Mouse (Mus musculus) thymus, postnatal 10 days (tissue): ENCODE measurements around the gene Nbas.

Source experiments
- DNase-seq, 2 experiments: peaks; one replicate each; pipeline ENCODE4 v3.0.0; 2021; ENCODE audit warnings: low spot score in 2 of 2

The Nbas gene

DNA sequence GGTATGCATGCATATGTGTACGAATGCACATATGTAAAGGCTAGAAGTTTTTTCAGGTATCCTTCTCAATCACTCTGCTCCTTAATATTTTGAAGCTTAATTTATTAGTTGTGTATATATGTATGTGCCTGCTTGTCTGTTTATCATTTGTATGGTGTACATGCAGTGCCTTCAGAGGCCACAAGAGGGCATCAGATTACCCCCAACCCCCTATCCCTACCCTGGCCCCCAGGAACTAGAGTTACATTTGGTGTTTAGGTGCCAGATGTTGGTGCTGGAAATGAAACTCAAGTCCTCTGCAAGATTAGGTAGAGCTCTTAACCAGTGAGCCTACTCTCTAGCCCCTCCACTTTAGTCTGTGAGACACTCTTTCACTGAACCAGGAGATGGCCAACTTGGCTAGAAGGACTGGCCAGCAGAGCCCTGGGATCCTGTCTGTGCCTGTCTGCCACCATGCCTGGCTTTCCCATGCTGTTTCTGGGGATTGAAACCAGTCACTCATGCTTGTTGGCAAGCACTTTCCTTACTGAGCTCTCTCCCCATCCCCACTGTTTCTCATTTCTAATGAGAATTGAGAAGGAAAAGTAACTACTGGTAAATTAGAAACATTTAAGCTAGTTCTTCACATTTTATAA, 263.9 kb downstream of the Nbas start:
- peak in 1 of 2 experiments; percentile 11 for DNase-seq

DNA sequence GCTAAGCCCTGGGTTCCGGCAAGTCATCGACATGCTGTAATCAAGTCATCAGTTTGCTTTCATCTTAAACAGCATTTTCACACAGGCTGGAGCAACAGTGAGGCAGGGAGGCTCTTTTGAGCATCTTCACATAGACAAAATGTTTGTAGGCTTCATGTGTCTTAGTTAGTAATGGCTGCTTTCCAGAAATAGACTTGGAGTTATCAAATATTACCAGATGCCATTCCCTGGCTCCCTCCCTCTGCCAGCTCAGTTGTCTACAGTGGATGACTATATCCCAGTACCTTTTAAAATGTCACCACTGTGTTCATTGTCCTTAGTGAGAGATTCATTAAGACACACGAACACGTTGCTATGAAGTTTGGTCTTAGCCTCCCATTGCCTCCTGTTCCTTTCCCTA, 270.2 kb downstream of the Nbas start:
- DNase-seq = no peak

GRCm38 (mm10) chr12:13543806-13544205, 274.9 kb downstream of the Nbas start:
- no peak for DNase-seq

DNA sequence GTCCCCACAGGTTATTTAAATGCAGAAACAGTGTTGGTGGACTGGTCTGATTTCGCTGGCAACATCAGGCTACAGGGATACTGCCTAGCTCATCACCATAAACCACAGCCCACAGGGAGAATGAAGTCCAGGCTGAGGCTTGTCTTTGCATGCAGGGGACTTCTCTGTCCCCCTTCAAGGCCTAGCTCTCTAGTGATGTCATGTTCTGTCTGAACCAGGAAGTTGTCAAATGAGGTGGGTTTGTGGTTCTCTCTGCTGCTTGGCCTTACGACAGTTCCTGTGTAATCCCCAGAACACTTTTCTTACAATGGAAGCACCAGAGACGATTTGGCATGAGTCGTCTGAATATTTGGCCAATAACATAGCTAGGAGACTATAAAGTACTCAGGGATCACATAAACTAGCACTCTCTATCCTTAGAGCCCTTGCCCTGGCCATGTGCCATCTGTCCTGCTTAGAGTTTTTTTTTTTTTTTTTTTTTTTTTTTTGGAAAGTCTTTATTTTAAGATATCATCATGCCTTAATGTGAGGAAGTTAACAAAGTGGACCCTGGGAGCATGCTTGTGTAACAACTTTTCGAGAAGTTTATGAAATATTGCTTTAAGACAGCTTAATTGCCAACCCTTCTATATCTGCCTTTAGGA, 294.8 kb downstream of the Nbas start:
- no peak for DNase-seq

DNA sequence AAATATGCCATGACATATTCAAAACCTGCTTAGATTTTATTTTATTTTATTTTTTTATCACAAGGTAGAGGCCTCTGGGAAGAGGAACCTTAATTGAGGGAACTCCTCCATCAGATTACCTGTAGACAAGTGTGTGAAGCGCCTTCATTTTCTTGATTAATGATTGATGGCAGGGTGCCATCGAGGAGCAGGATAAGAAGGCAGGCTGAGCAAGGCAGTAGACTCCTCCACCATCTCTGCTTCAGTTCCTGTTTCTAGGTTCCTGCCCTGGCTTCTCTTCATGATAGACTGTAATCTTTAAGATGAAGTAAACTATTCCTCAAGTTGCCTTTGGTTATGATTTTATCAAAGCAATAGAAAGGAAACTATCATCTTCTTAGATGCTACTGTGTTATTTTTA, 295.4 kb downstream of the Nbas start:
- no peak for DNase-seq

- DNase-seq = no peak
These were observed 297.5 kb downstream of the Nbas start for GRCm38 (mm10) chr12:13566421-13566820.

DNA sequence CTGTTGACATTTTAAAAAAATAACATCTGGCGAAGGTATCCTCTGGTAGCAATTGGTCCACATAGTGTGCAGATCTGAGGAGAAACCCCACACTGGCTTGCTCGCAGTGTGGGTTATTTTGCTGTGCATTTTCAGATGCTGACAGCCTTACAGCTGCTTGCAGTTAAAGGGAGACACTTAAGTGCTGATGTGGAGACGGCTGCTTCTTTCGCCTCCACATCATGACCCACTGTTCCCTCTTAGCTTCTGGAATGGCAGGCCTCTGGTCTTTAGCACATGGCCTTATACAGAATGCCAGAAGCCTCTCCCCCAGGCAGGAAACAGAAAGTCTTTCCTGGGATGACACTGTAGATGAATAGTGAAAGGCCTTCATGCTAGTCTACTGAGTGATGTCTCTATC, 306.2 kb downstream of the Nbas start:
- no peak for DNase-seq

DNA sequence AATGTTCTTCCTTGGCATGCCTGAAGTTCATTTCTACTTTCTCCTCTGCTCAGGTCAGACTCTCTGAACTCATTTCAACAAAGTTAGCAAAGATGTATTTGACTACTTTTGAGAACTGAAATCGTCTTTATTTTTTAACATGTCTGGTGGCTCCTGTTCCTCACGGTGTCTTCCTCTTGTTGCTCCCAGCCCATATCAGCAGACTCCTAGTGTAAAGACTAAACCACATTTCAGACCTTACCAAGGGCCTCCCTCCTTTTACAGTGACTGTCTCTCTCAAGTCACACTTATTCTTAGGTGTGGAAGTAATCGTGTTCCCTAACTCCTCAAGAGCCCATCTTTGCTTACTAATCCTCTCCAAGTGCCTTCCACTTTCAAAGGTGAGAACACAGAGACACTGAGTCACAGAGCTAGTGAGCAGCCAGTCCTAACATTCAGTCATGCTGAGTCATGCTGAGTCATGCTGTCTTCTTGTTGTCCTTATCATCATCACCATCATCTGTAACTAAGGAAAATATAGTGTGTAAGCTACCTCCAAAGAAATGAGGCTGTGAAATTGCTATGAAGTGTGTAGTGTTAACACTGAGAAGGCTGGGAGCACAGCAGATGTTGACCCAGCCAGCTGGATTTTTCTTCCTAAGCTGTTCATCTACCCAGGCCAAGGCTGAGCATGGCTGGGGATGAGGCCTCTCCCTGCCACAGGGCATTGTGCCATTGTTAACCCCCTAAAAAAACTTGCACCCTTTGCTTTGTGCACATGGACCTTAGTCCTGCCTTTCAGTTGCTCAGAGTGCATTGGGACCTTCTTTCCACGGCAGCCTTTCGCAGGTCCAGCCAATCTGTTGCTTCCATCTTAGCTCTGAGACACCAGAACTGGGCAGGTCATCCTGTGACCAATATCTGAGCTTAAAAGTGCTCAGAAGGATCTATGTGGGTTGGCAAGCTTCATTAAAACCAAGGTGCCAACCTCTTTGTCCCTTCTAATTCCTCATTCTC, 307.0 kb downstream of the Nbas start:
- no peak for DNase-seq

DNA sequence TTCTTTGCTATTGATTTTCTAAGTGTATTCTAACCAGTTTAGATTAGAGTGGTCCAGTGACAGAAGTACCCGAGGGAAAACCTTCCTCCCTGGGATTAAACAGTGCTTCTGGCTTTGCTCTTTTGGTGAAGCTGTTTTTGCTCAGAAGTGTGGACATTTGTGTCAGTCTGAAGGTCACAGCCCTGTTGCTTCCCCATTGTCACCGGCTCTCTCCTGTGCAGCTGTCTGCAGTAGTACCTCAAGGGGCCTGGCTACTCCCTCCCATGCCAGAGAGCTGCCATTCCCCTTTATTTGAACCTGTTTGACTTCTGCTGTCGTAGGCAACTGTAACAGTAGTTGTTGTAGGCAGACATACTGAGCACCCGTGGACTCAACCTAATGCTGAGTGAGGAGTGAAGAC, 307.8 kb downstream of the Nbas start:
- no peak for DNase-seq

DNA sequence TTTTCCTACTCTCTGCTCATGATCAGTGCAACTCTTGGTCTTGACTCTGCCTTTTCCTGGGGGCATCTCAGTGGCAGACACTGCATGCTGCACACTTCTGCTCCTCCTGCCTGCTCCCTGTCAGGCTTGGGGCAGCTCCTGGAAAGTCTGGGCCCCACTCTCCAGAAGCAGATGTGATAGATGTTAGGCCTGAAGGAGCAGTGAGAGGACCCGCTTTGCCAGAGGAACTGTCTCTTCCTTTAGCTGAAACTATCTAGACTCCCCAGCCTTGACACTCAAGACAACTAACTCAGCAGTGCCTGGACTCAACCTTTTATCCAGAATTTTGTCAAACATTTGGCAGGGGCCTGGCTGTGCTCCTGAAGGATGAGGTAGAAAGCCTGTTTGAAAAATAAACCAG, 311.9 kb downstream of the Nbas start:
- DNase-seq = no peak

GRCm38 (mm10) chr12:13583386-13583785, 314.5 kb downstream of the Nbas start:
- DNase-seq = no peak

GRCm38 (mm10) chr12:13585527-13586156, 316.7 kb downstream of the Nbas start:
- no peak for DNase-seq

GRCm38 (mm10) chr12:13587675-13588074, 318.7 kb downstream of the Nbas start:
- DNase-seq = no peak

GRCm38 (mm10) chr12:13589021-13589420, 320.1 kb downstream of the Nbas start:
- no peak for DNase-seq

GRCm38 (mm10) chr12:13594746-13595469, 326.0 kb downstream of the Nbas start:
- DNase-seq = no peak

GRCm38 (mm10) chr12:13597026-13597425, 328.1 kb downstream of the Nbas start:
- no peak for DNase-seq

- no peak for DNase-seq
These were observed 329.6 kb downstream of the Nbas start for GRCm38 (mm10) chr12:13598545-13598944.

GRCm38 (mm10) chr12:13602414-13602813, 333.5 kb downstream of the Nbas start:
- DNase-seq = no peak

- no peak for DNase-seq
These were observed 338.1 kb downstream of the Nbas start for GRCm38 (mm10) chr12:13607021-13607420.

DNA sequence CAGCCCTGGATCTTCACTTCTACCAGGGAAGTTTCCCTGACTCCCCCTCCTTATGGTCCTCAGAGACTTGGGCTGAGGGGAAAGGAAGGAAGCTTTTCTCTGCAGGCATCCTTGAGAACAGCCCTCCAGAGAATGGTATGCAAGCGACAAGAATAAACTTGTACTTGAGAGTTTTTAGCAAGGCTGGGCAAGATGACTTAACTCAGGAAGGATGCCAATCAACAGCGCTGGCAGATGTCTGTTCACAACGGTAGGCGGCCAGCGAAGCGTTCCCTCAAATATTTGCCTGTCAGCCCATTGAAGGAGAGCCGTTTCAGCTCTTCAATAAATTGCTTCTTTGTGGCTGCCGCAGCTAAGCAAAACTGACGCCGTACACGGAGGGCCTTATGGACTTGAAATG, 340.1 kb downstream of the Nbas start:
- no peak for DNase-seq

- no peak for DNase-seq
These were observed 344.1 kb downstream of the Nbas start for GRCm38 (mm10) chr12:13613041-13613440.
